Mouse (Mus musculus): ENCODE measurements around the gene Leng9. TPM values are rescaled to one million over a fixed set of nuclear protein-coding genes. Genes with fewer than 3 reads are reported as not detected.

Gene Leng9
- total and polyA plus RNA-seq, 2 experiments, result 2.0 to 4.7 TPM

- Histone ChIP-seq H3K9ac (ENCODE audit: low read depth, low read length) (no peak overlapping the region), H3K27me3 (ENCODE audit: control insufficient read depth, insufficient read depth, low read length) (no peaks in the 10 kb centered on the region), H3K4me3 (ENCODE audit: insufficient read depth, low read depth, low read length) (no peak overlapping the region), H3K79me2 (ENCODE audit: control insufficient read depth, insufficient read depth, low read length) (0 out of 2 replicates have a peak, but pooled peaks cover 3% of the 10 kb centered on the region), H3K27ac (replicated peaks; ENCODE audit: insufficient read depth, low read depth, low read length) (no peak overlapping the region), H3K4me1 (ENCODE audit: control insufficient read depth, insufficient read depth, low read length) (peaks cover 10% of the 10 kb centered on the region; the same call in 1 of the 2 replicates), H3K36me3 (ENCODE audit: control insufficient read depth, insufficient read depth, low read length) (peaks cover 27% of the 10 kb centered on the region)
- TF ChIP-seq CTCF (IDR thresholded peaks at IDR 0.05; ENCODE audit: low read depth, low read length) (no peak), POLR2A (IDR thresholded peaks at IDR 0.05; ENCODE audit: extremely low read depth, insufficient read depth, low read length) (no peak)
- 91% methylated on average over 23 of the region's 23 CpGs for WGBS
- DNase-seq (ENCODE audit: extremely low read depth, low read depth, low spot score), result no peak
Observed at GRCm38 (mm10) chr7:4146241-4147180, 3.7 kb downstream of the Leng9 start.

- WGBS, result 52% methylated on average over 6 of the region's 6 CpGs
- TF ChIP-seq CTCF (IDR thresholded peaks at IDR 0.05; ENCODE audit: low read depth, low read length), result peak; percentile 90
- no peak for TF ChIP-seq POLR2A (IDR thresholded peaks at IDR 0.05; ENCODE audit: extremely low read depth, insufficient read depth, low read length)
- H3K9ac ChIP-seq (ENCODE audit: low read depth, low read length), result no peak overlapping the region
- DNase-seq (ENCODE audit: extremely low read depth, low read depth, low spot score), result peak; percentile 52
- peaks cover 7% of the 10 kb centered on the region; the same call in 1 of the 2 replicates for H3K4me1 ChIP-seq (ENCODE audit: control insufficient read depth, insufficient read depth, low read length)
- no peaks in the 10 kb centered on the region for H3K27me3 ChIP-seq (ENCODE audit: control insufficient read depth, insufficient read depth, low read length)
- no peak overlapping the region for H3K4me3 ChIP-seq (ENCODE audit: insufficient read depth, low read depth, low read length)
- H3K36me3 ChIP-seq (ENCODE audit: control insufficient read depth, insufficient read depth, low read length), result peaks cover 34% of the 10 kb centered on the region
- H3K27ac ChIP-seq (replicated peaks; ENCODE audit: insufficient read depth, low read depth, low read length), result no peak overlapping the region
- 0 out of 2 replicates have a peak, but pooled peaks cover 3% of the 10 kb centered on the region for H3K79me2 ChIP-seq (ENCODE audit: control insufficient read depth, insufficient read depth, low read length)
Observed at GRCm38 (mm10) chr7:4145552-4146190, 4.5 kb downstream of the Leng9 start.

GRCm38 (mm10) chr7:4144766-4145551 lies 5.2 kb downstream of the Leng9 start:
- TF ChIP-seq CTCF (IDR thresholded peaks at IDR 0.05; ENCODE audit: low read depth, low read length) (no peak), POLR2A (IDR thresholded peaks at IDR 0.05; ENCODE audit: extremely low read depth, insufficient read depth, low read length) (no peak)
- Histone ChIP-seq H3K36me3 (ENCODE audit: control insufficient read depth, insufficient read depth, low read length) (peaks cover 39% of the 10 kb centered on the region), H3K4me3 (ENCODE audit: insufficient read depth, low read depth, low read length) (no peak overlapping the region), H3K79me2 (ENCODE audit: control insufficient read depth, insufficient read depth, low read length) (0 out of 2 replicates have a peak, but pooled peaks cover 3% of the 10 kb centered on the region), H3K4me1 (ENCODE audit: control insufficient read depth, insufficient read depth, low read length) (peaks cover 7% of the 10 kb centered on the region; the same call in 1 of the 2 replicates), H3K27ac (replicated peaks; ENCODE audit: insufficient read depth, low read depth, low read length) (no peak overlapping the region), H3K9ac (ENCODE audit: low read depth, low read length) (no peak overlapping the region), H3K27me3 (ENCODE audit: control insufficient read depth, insufficient read depth, low read length) (no peaks in the 10 kb centered on the region)
- 95% methylated on average over 20 of the region's 20 CpGs for WGBS
- no peak for DNase-seq (ENCODE audit: extremely low read depth, low read depth, low spot score)

- H3K4me3 ChIP-seq (ENCODE audit: insufficient read depth, low read depth, low read length), result no peak overlapping the region
- no peaks in the 10 kb centered on the region for H3K27me3 ChIP-seq (ENCODE audit: control insufficient read depth, insufficient read depth, low read length)
- H3K9ac ChIP-seq (ENCODE audit: low read depth, low read length), result no peak overlapping the region
- DNase-seq (ENCODE audit: extremely low read depth, low read depth, low spot score), result no peak
- 95% methylated on average over 13 of the region's 13 CpGs for WGBS
- H3K27ac ChIP-seq (replicated peaks; ENCODE audit: insufficient read depth, low read depth, low read length), result no peak overlapping the region
- peaks cover 7% of the 10 kb centered on the region; the same call in 1 of the 2 replicates for H3K4me1 ChIP-seq (ENCODE audit: control insufficient read depth, insufficient read depth, low read length)
- H3K79me2 ChIP-seq (ENCODE audit: control insufficient read depth, insufficient read depth, low read length), result peaks cover 3% of the 10 kb centered on the region; the same call in 1 of the 2 replicates
- TF ChIP-seq POLR2A (IDR thresholded peaks at IDR 0.05; ENCODE audit: extremely low read depth, insufficient read depth, low read length) (no peak), CTCF (IDR thresholded peaks at IDR 0.05; ENCODE audit: low read depth, low read length) (no peak)
- H3K36me3 ChIP-seq (ENCODE audit: control insufficient read depth, insufficient read depth, low read length), result peaks cover 47% of the 10 kb centered on the region
Observed at GRCm38 (mm10) chr7:4144046-4144445, 6.1 kb downstream of the Leng9 start.

- H3K4me3 ChIP-seq (ENCODE audit: insufficient read depth, low read depth, low read length), result no peak overlapping the region
- no peak overlapping the region for H3K9ac ChIP-seq (ENCODE audit: low read depth, low read length)
- DNase-seq (ENCODE audit: extremely low read depth, low read depth, low spot score), result no peak
- no peak for TF ChIP-seq POLR2A (IDR thresholded peaks at IDR 0.05; ENCODE audit: extremely low read depth, insufficient read depth, low read length)
- no peak for TF ChIP-seq CTCF (IDR thresholded peaks at IDR 0.05; ENCODE audit: low read depth, low read length)
- peaks cover 52% of the 10 kb centered on the region for H3K36me3 ChIP-seq (ENCODE audit: control insufficient read depth, insufficient read depth, low read length)
- H3K27me3 ChIP-seq (ENCODE audit: control insufficient read depth, insufficient read depth, low read length), result no peaks in the 10 kb centered on the region
- H3K79me2 ChIP-seq (ENCODE audit: control insufficient read depth, insufficient read depth, low read length), result peaks cover 6% of the 10 kb centered on the region; the same call in 1 of the 2 replicates
- 94% methylated on average over 19 of the region's 19 CpGs for WGBS
- H3K4me1 ChIP-seq (ENCODE audit: control insufficient read depth, insufficient read depth, low read length), result peaks cover 5% of the 10 kb centered on the region; the same call in 1 of the 2 replicates
- H3K27ac ChIP-seq (replicated peaks; ENCODE audit: insufficient read depth, low read depth, low read length), result no peak overlapping the region
Observed at GRCm38 (mm10) chr7:4143506-4143905, 6.7 kb downstream of the Leng9 start.

All from liver, adult 2 months (tissue).